Mouse (Mus musculus) right cerebral cortex, adult 2 months (tissue): ENCODE measurements at regions not wholly inside any gene's neighbourhood (a gene's known extent, or its start where the extent isn't known, plus 50 kb on each side); places are given as distances from the start of the nearest gene placed in this dataset.

Experiments
- DNase-seq, 2 experiments: peaks; one replicate each; pipeline ENCODE4 v3.0.0; 2021 to 2022; ENCODE audit warnings: low spot score in 2 of 2

- DNase-seq = no peak
Measured at GRCm38 (mm10) chr5:33512253-33512884, 78.6 kb upstream of the Nkx1-1 start.

GRCm38 (mm10) chr5:33511529-33512252, 77.9 kb upstream of the Nkx1-1 start:
- no peak for DNase-seq

GRCm38 (mm10) chr5:33505786-33506185, 72.0 kb upstream of the Nkx1-1 start:
- no peak for DNase-seq

GRCm38 (mm10) chr5:33501735-33502495, 68.1 kb upstream of the Nkx1-1 start:
- no peak for DNase-seq

GRCm38 (mm10) chr5:33501211-33501610, 67.4 kb upstream of the Nkx1-1 start:
- no peak for DNase-seq

GRCm38 (mm10) chr5:33495900-33496529, 62.2 kb upstream of the Nkx1-1 start:
- DNase-seq = peak; percentile 82 to 84

- no peak for DNase-seq
Measured at GRCm38 (mm10) chr5:33495276-33495675, 61.5 kb upstream of the Nkx1-1 start.

- no peak for DNase-seq
Measured at GRCm38 (mm10) chr5:33492604-33493315, 59.0 kb upstream of the Nkx1-1 start.

GRCm38 (mm10) chr5:33489286-33489685, 55.5 kb upstream of the Nkx1-1 start:
- no peak for DNase-seq

- no peak for DNase-seq
Measured at GRCm38 (mm10) chr5:33488152-33488561, 54.4 kb upstream of the Nkx1-1 start.

- DNase-seq = no peak
Measured at GRCm38 (mm10) chr5:33485765-33486164, 52.0 kb upstream of the Nkx1-1 start.
